Mouse (Mus musculus) heart, adult 2 months (tissue): ENCODE measurements at regions not wholly inside any gene's neighbourhood (a gene's known extent, or its start where the extent isn't known, plus 50 kb on each side); places are given as distances from the start of the nearest gene placed in this dataset.

Experiments used
- DNase-seq, 2 experiments: peaks; one replicate each; pipeline ENCODE4 v3.0.0; 2021
- H3K27ac ChIP-seq: fragments of 200-600 bp; 2 replicates; pipeline ENCODE4 v1.8.1; 2022
- H3K27me3 ChIP-seq: fragments of 200-500 bp; 2 replicates; pipeline ENCODE4 v1.6.1; 2012; ENCODE audit warnings: mild to moderate bottlenecking, low read length, inconsistent platforms, mixed read lengths; ENCODE audit not compliant: control insufficient read depth, insufficient read depth
- H3K36me3 ChIP-seq: fragments of 200-500 bp; 2 replicates; pipeline ENCODE4 v1.6.1; 2012; ENCODE audit warnings: low read length, inconsistent platforms; ENCODE audit not compliant: control insufficient read depth, insufficient read depth
- H3K4me1 ChIP-seq: fragments of 200-500 bp; 2 replicates; pipeline ENCODE4 v1.6.1; 2011; ENCODE audit warnings: low read length; ENCODE audit not compliant: control insufficient read depth, insufficient read depth
- H3K4me3 ChIP-seq: fragments of 200-600 bp; 2 replicates; pipeline ENCODE4 v1.8.1; 2022
- H3K79me2 ChIP-seq: fragments of 200-500 bp; replicated peaks from 2 replicates; pipeline ENCODE4 v1.6.1; 2012; ENCODE audit warnings: mild to moderate bottlenecking, inconsistent platforms, low read length, moderate library complexity, mixed read lengths; ENCODE audit not compliant: control insufficient read depth, insufficient read depth
- H3K9ac ChIP-seq: fragments of 200-500 bp; 2 replicates; pipeline ENCODE4 v1.6.1; 2012; ENCODE audit warnings: low read depth, mild to moderate bottlenecking, control low read depth, inconsistent platforms, low read length, mixed read lengths
- CTCF ChIP-seq: fragments of 200-600 bp; IDR thresholded peaks from 2 replicates; pipeline ENCODE4 v1.8.1; 2022; ENCODE audit warnings: antibody characterized with exemption, mild to moderate bottlenecking, moderate library complexity
- EP300 ChIP-seq: fragments of 200-500 bp; IDR thresholded peaks from 2 replicates; pipeline ENCODE4 v1.6.1; 2011; ENCODE audit warnings: low read depth, low read length, control low read depth; ENCODE audit not compliant: insufficient read depth
- POLR2A ChIP-seq: fragments of 200-500 bp; IDR thresholded peaks from 2 replicates; pipeline ENCODE4 v1.6.1; 2011; ENCODE audit warnings: mild to moderate bottlenecking, low read depth, low read length, control low read depth; ENCODE audit not compliant: insufficient read depth
- WGBS: fragments of 180-500 bp; shearing (Covaris S2); methylation state at CpG from one replicate; pipeline ENCODE4 v1.1.7; 2018; 5-methylcytosine and 5-hydroxymethylcytosine counted together
- intact Hi-C: fragments of 180-260 bp; cut with DNase I; formaldehyde crosslinking; loops from one replicate; pipeline ENCODE4 v1.15.1; 2025

DNA sequence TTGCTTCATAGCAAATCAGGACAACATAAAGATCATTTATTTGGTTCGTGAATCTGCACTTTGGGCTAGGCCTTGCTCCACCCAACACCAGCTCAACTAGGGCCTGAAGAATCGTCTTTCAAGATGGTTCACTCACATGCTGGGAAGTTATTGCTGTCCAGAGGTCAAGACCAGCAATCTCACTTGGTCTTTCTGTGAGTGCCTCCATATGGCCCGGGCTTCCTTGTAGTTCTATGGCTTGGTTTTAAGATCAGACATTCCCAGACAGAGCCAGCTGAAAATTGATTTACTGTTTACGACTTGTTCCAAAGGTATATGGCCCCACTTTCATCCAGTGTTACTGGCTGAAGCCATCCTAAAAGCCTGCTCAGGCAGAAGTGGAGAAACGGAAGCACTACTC, 84.7 kb upstream of the Csl start:
- no peak for TF ChIP-seq CTCF
- TF ChIP-seq POLR2A = no peak
- TF ChIP-seq EP300 = no peak
- no peak for DNase-seq
- no peak overlapping the region for H3K27ac ChIP-seq
- H3K4me3 ChIP-seq = no peak overlapping the region
- 87% methylated on average over 5 of the region's 5 CpGs for WGBS
- no peaks in the 10 kb centered on the region for H3K79me2 ChIP-seq
- intact Hi-C loops = no loop called here
- H3K36me3 ChIP-seq = peaks cover 10% of the 10 kb centered on the region
- H3K27me3 ChIP-seq = no peaks in the 10 kb centered on the region
- H3K4me1 ChIP-seq = peaks cover 11% of the 10 kb centered on the region
- H3K9ac ChIP-seq = no peak overlapping the region

DNA sequence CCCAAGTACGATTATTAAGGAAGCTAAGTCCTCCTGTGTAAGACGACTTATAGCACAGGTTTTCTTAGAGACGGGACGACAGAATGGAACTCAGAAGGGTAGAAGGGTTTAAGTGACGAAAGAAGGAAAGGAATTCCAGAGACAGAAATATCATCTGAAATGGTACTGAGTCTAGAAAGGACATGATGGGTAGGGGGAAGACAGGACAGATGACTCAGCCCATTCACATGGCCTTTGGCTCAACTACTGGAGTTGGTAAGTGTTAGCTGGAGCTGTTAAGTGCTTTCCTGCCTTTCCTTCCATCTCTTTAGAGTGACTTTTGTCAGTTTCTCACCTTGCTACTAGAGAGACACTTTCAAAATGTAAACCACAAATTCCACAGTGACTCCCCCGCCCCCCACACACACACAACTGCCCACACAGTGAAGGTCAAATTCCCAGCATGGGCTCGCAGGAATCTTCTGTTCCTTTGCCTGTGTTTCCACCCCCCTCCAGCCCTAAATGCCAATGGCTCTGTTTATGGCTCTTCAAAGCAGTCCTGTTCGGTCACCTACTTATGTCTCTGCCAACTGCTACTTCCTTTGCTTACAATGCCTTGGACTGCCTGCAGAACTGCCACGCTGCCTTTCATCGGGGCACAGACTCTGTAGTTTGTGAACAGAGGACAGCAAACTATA, 81.8 kb upstream of the Csl start:
- Histone ChIP-seq H3K27me3 (no peaks in the 10 kb centered on the region), H3K9ac (no peak overlapping the region), H3K4me1 (peaks cover 11% of the 10 kb centered on the region), H3K4me3 (no peak overlapping the region), H3K36me3 (peaks cover 10% of the 10 kb centered on the region), H3K79me2 (no peaks in the 10 kb centered on the region), H3K27ac (peak overlapping the region; percentile 77; the same call in 1 of the 2 replicates)
- intact Hi-C loops = loop anchor here (2.0 kb wide), 4 partner anchors 109 to 323 kb away; no protein-coding TSS in a partner anchor
- no peak for DNase-seq
- 64% methylated on average over 10 of the region's 10 CpGs for WGBS
- TF ChIP-seq CTCF (no peak), EP300 (no peak), POLR2A (no peak)

DNA sequence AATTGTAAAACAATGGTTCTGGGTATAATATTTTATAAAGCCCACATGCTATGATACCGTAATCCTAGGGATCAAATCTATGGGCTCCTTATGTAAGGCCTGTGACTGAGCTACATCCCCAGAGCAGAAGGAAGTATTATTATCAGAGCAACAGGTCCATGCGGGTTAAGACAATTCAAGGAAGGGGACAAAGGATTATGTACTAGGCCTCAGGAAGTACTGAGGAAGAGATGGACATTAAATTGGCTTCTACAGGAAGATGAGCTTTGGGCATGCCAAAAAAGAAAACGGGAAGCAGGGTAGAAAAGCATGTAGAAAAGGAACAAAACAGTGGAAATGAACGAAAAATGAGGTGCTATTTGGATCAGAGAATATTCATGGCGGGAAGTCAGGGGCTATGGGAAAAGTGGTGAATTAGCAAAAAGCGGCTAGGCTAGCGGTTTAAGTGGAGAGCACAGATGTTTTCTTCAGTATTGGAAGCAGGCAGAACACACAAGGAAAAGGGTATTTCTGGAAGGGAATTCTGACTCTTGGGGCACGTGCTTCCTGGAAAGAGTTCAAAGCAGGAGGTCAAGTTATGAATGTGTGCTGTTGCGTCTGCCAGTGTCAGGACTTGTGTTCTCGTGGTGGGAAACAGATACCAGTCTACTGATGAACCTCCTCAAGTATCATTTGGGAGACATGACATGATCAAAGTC, 80.9 kb upstream of the Csl start:
- Histone ChIP-seq H3K4me1 (peaks cover 11% of the 10 kb centered on the region), H3K27ac (peak overlapping the region; percentile 77), H3K36me3 (peaks cover 10% of the 10 kb centered on the region), H3K4me3 (no peak overlapping the region), H3K9ac (no peak overlapping the region), H3K27me3 (no peaks in the 10 kb centered on the region), H3K79me2 (no peaks in the 10 kb centered on the region)
- intact Hi-C loops = loop anchor here (1.0 to 2.0 kb wide), 5 partner anchors 110 to 324 kb away; partner anchors contain the start of gene Kitl
- DNase-seq = peak; percentile 33 to 42
- TF ChIP-seq CTCF = no peak
- TF ChIP-seq POLR2A = no peak
- TF ChIP-seq EP300 = 0 out of 2 replicates have a peak, but pooled peaks have one; percentile 39
- 48% methylated on average over 10 of the region's 10 CpGs for WGBS

DNA sequence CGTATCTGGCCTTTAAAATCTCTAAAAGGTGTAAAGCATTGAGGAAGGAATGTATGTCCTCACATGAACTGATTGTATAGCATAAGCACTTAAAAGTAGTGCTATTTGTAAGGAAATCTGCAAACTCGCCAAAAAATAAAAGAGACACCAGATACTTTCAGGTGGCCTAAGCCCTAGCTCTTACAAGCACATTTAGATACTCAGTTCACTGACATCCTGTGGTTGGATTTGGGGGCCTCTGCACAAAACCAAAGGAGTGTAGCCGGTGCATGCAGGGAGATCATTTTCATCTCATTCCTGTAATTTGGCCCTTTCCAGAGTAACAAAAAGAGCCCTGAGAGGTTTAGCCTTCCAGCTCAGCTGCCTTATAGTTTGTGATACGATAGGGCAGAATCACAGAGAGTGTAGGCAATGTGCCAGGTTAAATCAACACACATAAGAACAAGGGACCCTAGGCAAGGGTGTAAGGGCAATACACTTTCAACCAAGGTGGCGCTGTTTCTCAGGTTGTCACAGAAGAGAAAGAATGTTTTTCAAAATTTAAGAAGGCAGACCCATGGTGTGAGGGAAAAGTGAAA, 77.5 kb upstream of the Csl start:
- DNase-seq = no peak
- Histone ChIP-seq H3K36me3 (peaks cover 10% of the 10 kb centered on the region), H3K27ac (no peak overlapping the region), H3K79me2 (no peaks in the 10 kb centered on the region), H3K27me3 (no peaks in the 10 kb centered on the region), H3K4me1 (peaks cover 13% of the 10 kb centered on the region), H3K4me3 (no peak overlapping the region), H3K9ac (no peak overlapping the region)
- TF ChIP-seq CTCF (peak; percentile 6; the same call in 1 of the 2 replicates), POLR2A (no peak)
- WGBS = 82% methylated on average over 5 of the region's 5 CpGs
- intact Hi-C loops = loop anchor here (10.0 kb wide), 1 partner anchor 72 kb away; no protein-coding TSS in a partner anchor

DNA sequence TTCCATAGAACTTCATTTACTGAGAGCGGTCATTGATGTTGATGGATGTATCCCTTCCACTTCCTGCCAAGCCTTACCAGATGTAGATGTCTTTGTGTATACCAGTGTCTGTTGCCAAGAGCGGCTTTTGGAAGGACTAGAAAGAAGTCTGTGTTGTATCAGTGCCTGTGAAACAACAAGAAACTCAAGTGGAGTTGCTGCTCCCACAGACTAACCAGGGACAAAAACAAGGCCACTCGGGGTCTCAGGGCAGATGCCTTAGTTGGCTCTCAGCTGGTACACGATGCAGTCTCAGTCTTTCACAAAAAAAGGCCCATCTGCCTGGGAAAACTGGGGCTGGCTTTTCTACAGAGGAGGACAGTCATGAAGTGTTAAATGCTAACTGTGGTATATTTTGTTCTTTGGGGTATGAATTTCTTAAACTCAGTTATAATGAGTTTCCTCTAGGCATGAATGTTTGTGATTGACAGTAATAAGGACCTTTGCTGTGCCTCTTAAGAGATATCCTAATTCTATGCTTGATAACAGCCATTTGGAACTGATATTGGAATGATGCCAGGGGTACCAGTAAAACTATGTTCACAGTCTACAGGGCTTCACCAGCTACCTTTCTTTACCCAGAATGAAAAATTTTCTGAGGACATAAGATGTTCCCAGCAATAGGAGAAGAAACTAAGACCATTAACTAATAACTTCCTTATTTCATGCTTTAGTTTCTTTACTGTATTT, 75.6 kb upstream of the Csl start:
- DNase-seq = no peak
- no peaks in the 10 kb centered on the region for H3K27me3 ChIP-seq
- H3K4me1 ChIP-seq = peaks cover 1% of the 10 kb centered on the region; the same call in 1 of the 2 replicates
- no peak overlapping the region for H3K9ac ChIP-seq
- H3K27ac ChIP-seq = no peak overlapping the region
- H3K79me2 ChIP-seq = no peaks in the 10 kb centered on the region
- WGBS = 41% methylated on average over 4 of the region's 4 CpGs
- intact Hi-C loops = loop anchor here (5.0 to 10.0 kb wide), 2 partner anchors 38 to 70 kb away; no protein-coding TSS in a partner anchor
- peaks cover 3% of the 10 kb centered on the region for H3K36me3 ChIP-seq
- H3K4me3 ChIP-seq = no peak overlapping the region
- TF ChIP-seq CTCF = no peak
- TF ChIP-seq POLR2A = no peak
- no peak for TF ChIP-seq EP300
